Mouse (Mus musculus): ENCODE results near the gene Nlrp14. TPM values are rescaled to one million over a fixed set of nuclear protein-coding genes. Genes with fewer than 3 reads are reported as not detected.

Nlrp14 gene
- total and polyA plus RNA-seq, 3 experiments, result 0.05 TPM; not detected in 2

- ATAC-seq (ENCODE audit: extremely low read depth, insufficient number of reproducible peaks, low FRiP score, poor library complexity, severe bottlenecking) (no peak), DNase-seq (ENCODE audit: low spot score) (no peak)
- no peak overlapping the region; the same call in 1 of the 2 replicates for H3K4me3 ChIP-seq (ENCODE audit: low read depth, low read length)
- H3K27me3 ChIP-seq (ENCODE audit: insufficient read depth, low read length), result no peaks in the 10 kb centered on the region
- H3K36me3 ChIP-seq (replicated peaks), result no peaks in the 10 kb centered on the region
- peaks cover 15% of the 10 kb centered on the region for H3K9me3 ChIP-seq (replicated peaks)
- H3K4me1 ChIP-seq (ENCODE audit: insufficient read depth, low read depth, low read length), result no peaks in the 10 kb centered on the region
- no peak for TF ChIP-seq GATA2 (IDR thresholded peaks at IDR 0.05; ENCODE audit: borderline replicate concordance, low read depth, low read length)
- TF ChIP-seq POLR2AphosphoS5 (IDR thresholded peaks at IDR 0.05; ENCODE audit: insufficient replicate concordance, low read depth, low read length), result no peak
- no peak for TF ChIP-seq CTCF (IDR thresholded peaks at IDR 0.05; ENCODE audit: low read depth, low read length)
- no peak for TF ChIP-seq GATA1 (IDR thresholded peaks at IDR 0.05; ENCODE audit: borderline replicate concordance, low read length)
- TF ChIP-seq TAL1 (conservative IDR thresholded peaks at IDR 0.05; ENCODE audit: low read depth, low read length), result no peak
Measured at GRCm38 (mm10) chr7:107210126-107210576, 43.4 kb downstream of the Nlrp14 start.

- no peaks in the 10 kb centered on the region for H3K36me3 ChIP-seq (replicated peaks)
- no peaks in the 10 kb centered on the region for H3K9me3 ChIP-seq (replicated peaks)
- H3K27me3 ChIP-seq (ENCODE audit: insufficient read depth, low read length), result no peaks in the 10 kb centered on the region
- ATAC-seq (ENCODE audit: extremely low read depth, insufficient number of reproducible peaks, low FRiP score, poor library complexity, severe bottlenecking) (no peak), DNase-seq (ENCODE audit: low spot score) (no peak)
- no peaks in the 10 kb centered on the region for H3K4me1 ChIP-seq (ENCODE audit: insufficient read depth, low read depth, low read length)
- no peak overlapping the region for H3K4me3 ChIP-seq (ENCODE audit: low read depth, low read length)
- TF ChIP-seq GATA2 (IDR thresholded peaks at IDR 0.05; ENCODE audit: borderline replicate concordance, low read depth, low read length), result no peak
- TF ChIP-seq POLR2AphosphoS5 (IDR thresholded peaks at IDR 0.05; ENCODE audit: insufficient replicate concordance, low read depth, low read length), result no peak
- TF ChIP-seq TAL1 (conservative IDR thresholded peaks at IDR 0.05; ENCODE audit: low read depth, low read length), result no peak
- no peak for TF ChIP-seq CTCF (IDR thresholded peaks at IDR 0.05; ENCODE audit: low read depth, low read length)
- no peak for TF ChIP-seq GATA1 (IDR thresholded peaks at IDR 0.05; ENCODE audit: borderline replicate concordance, low read length)
Measured at GRCm38 (mm10) chr7:107215723-107216122, 48.9 kb downstream of the Nlrp14 start.

GRCm38 (mm10) chr7:107216845-107217244 lies 50.1 kb downstream of the Nlrp14 start:
- H3K4me3 ChIP-seq (ENCODE audit: low read depth, low read length), result no peak overlapping the region

GRCm38 (mm10) chr7:107236854-107237253 lies 70.1 kb downstream of the Nlrp14 start:
- H3K9me3 ChIP-seq (replicated peaks), result no peaks in the 10 kb centered on the region
- H3K4me1 ChIP-seq (ENCODE audit: insufficient read depth, low read depth, low read length), result no peaks in the 10 kb centered on the region
- TF ChIP-seq GATA2 (IDR thresholded peaks at IDR 0.05; ENCODE audit: borderline replicate concordance, low read depth, low read length), result no peak
- TF ChIP-seq CTCF (IDR thresholded peaks at IDR 0.05; ENCODE audit: low read depth, low read length), result no peak
- no peak for TF ChIP-seq GATA1 (IDR thresholded peaks at IDR 0.05; ENCODE audit: borderline replicate concordance, low read length)
- TF ChIP-seq POLR2AphosphoS5 (IDR thresholded peaks at IDR 0.05; ENCODE audit: insufficient replicate concordance, low read depth, low read length), result no peak
- TF ChIP-seq TAL1 (conservative IDR thresholded peaks at IDR 0.05; ENCODE audit: low read depth, low read length), result no peak
- no peaks in the 10 kb centered on the region for H3K36me3 ChIP-seq (replicated peaks)
- DNase-seq (ENCODE audit: low spot score) (no peak), ATAC-seq (ENCODE audit: extremely low read depth, insufficient number of reproducible peaks, low FRiP score, poor library complexity, severe bottlenecking) (no peak)
- H3K4me3 ChIP-seq (ENCODE audit: low read depth, low read length), result no peak overlapping the region
- H3K27me3 ChIP-seq (ENCODE audit: insufficient read depth, low read length), result no peaks in the 10 kb centered on the region

More at GRCm38 (mm10) chr7:107216845-107217244, 50.1 kb downstream of the Nlrp14 start:
- Histone ChIP-seq H3K27me3 (ENCODE audit: insufficient read depth, low read length) (no peaks in the 10 kb centered on the region), H3K4me1 (ENCODE audit: insufficient read depth, low read depth, low read length) (no peaks in the 10 kb centered on the region), H3K9me3 (replicated peaks) (no peaks in the 10 kb centered on the region), H3K36me3 (replicated peaks) (no peaks in the 10 kb centered on the region)
- TF ChIP-seq GATA2 (IDR thresholded peaks at IDR 0.05; ENCODE audit: borderline replicate concordance, low read depth, low read length) (no peak), CTCF (IDR thresholded peaks at IDR 0.05; ENCODE audit: low read depth, low read length) (no peak), TAL1 (conservative IDR thresholded peaks at IDR 0.05; ENCODE audit: low read depth, low read length) (no peak), POLR2AphosphoS5 (IDR thresholded peaks at IDR 0.05; ENCODE audit: insufficient replicate concordance, low read depth, low read length) (no peak), GATA1 (IDR thresholded peaks at IDR 0.05; ENCODE audit: borderline replicate concordance, low read length) (no peak)
- no peak for DNase-seq (ENCODE audit: low spot score)
- ATAC-seq (ENCODE audit: extremely low read depth, insufficient number of reproducible peaks, low FRiP score, poor library complexity, severe bottlenecking), result peak; percentile 34; the same call in 1 of the 2 replicates

GRCm38 (mm10) chr7:107237498-107237897 lies 70.7 kb downstream of the Nlrp14 start:
- H3K4me3 ChIP-seq (ENCODE audit: low read depth, low read length), result no peak overlapping the region
- ATAC-seq (ENCODE audit: extremely low read depth, insufficient number of reproducible peaks, low FRiP score, poor library complexity, severe bottlenecking), result no peak
- H3K36me3 ChIP-seq (replicated peaks), result no peaks in the 10 kb centered on the region
- no peaks in the 10 kb centered on the region for H3K9me3 ChIP-seq (replicated peaks)
- no peak for DNase-seq (ENCODE audit: low spot score)
- TF ChIP-seq GATA1 (IDR thresholded peaks at IDR 0.05; ENCODE audit: borderline replicate concordance, low read length) (no peak), TAL1 (conservative IDR thresholded peaks at IDR 0.05; ENCODE audit: low read depth, low read length) (no peak), CTCF (IDR thresholded peaks at IDR 0.05; ENCODE audit: low read depth, low read length) (no peak), POLR2AphosphoS5 (IDR thresholded peaks at IDR 0.05; ENCODE audit: insufficient replicate concordance, low read depth, low read length) (no peak), GATA2 (IDR thresholded peaks at IDR 0.05; ENCODE audit: borderline replicate concordance, low read depth, low read length) (no peak)
- no peaks in the 10 kb centered on the region for H3K27me3 ChIP-seq (ENCODE audit: insufficient read depth, low read length)
- no peaks in the 10 kb centered on the region for H3K4me1 ChIP-seq (ENCODE audit: insufficient read depth, low read depth, low read length)

- Histone ChIP-seq H3K4me3 (ENCODE audit: low read depth, low read length) (no peak overlapping the region), H3K27me3 (ENCODE audit: insufficient read depth, low read length) (no peaks in the 10 kb centered on the region), H3K9me3 (replicated peaks) (no peaks in the 10 kb centered on the region), H3K36me3 (replicated peaks) (no peaks in the 10 kb centered on the region), H3K4me1 (ENCODE audit: insufficient read depth, low read depth, low read length) (no peaks in the 10 kb centered on the region)
- TF ChIP-seq TAL1 (conservative IDR thresholded peaks at IDR 0.05; ENCODE audit: low read depth, low read length) (no peak), GATA1 (IDR thresholded peaks at IDR 0.05; ENCODE audit: borderline replicate concordance, low read length) (no peak), CTCF (IDR thresholded peaks at IDR 0.05; ENCODE audit: low read depth, low read length) (no peak), POLR2AphosphoS5 (IDR thresholded peaks at IDR 0.05; ENCODE audit: insufficient replicate concordance, low read depth, low read length) (no peak), GATA2 (IDR thresholded peaks at IDR 0.05; ENCODE audit: borderline replicate concordance, low read depth, low read length) (no peak)
- ATAC-seq (ENCODE audit: extremely low read depth, insufficient number of reproducible peaks, low FRiP score, poor library complexity, severe bottlenecking) (no peak), DNase-seq (ENCODE audit: low spot score) (no peak)
Measured at GRCm38 (mm10) chr7:107241371-107241883, 74.6 kb downstream of the Nlrp14 start.

Other genes starting within 250 kb of the Nlrp14 start
- gene Olfr709-ps1, start 234.8 kb upstream of the Nlrp14 start, total RNA-seq (2014; fragmentation: Nextera tagmentation), result not detected in 2 replicates
- gene Olfr709-ps1, start 234.8 kb upstream of the Nlrp14 start, total RNA-seq (2017), result 0.05 and 0.06 TPM in 2 replicates
- not detected in 2 replicates for gene Olfr709-ps1, start 234.8 kb upstream of the Nlrp14 start, polyA plus RNA-seq (2012)
- not detected in 2 replicates for gene Olfr710, start 218.7 kb upstream of the Nlrp14 start, total RNA-seq (2014; fragmentation: Nextera tagmentation)
- not detected in 2 replicates for gene Olfr710, start 218.7 kb upstream of the Nlrp14 start, total RNA-seq (2017)
- gene Olfr710, start 218.7 kb upstream of the Nlrp14 start, polyA plus RNA-seq (2012), result not detected in 2 replicates
- gene Olfr6, start 203.1 kb upstream of the Nlrp14 start, total RNA-seq (2014; fragmentation: Nextera tagmentation), result not detected in 2 replicates
- 0.12 and 0.22 TPM in 2 replicates for gene Olfr6, start 203.1 kb upstream of the Nlrp14 start, total RNA-seq (2017)
- gene Olfr6, start 203.1 kb upstream of the Nlrp14 start, polyA plus RNA-seq (2012), result not detected in 2 replicates
- gene Olfr711, start 191.5 kb upstream of the Nlrp14 start, total RNA-seq (2014; fragmentation: Nextera tagmentation), result not detected in 2 replicates
- under 0.01 and 0.11 TPM in 2 replicates for gene Olfr711, start 191.5 kb upstream of the Nlrp14 start, total RNA-seq (2017)
- gene Olfr711, start 191.5 kb upstream of the Nlrp14 start, polyA plus RNA-seq (2012), result not detected in 2 replicates
- not detected in 2 replicates for gene Olfr2, start 160.9 kb upstream of the Nlrp14 start, total RNA-seq (2014; fragmentation: Nextera tagmentation)
- 0.06 TPM in 1 of 2 replicates, not detected in the other for gene Olfr2, start 160.9 kb upstream of the Nlrp14 start, total RNA-seq (2017)
- gene Olfr2, start 160.9 kb upstream of the Nlrp14 start, polyA plus RNA-seq (2012), result not detected in 2 replicates
- not detected in 2 replicates for gene Olfr713, start 135.8 kb upstream of the Nlrp14 start, total RNA-seq (2014; fragmentation: Nextera tagmentation)
- 0.05 and 0.12 TPM in 2 replicates for gene Olfr713, start 135.8 kb upstream of the Nlrp14 start, total RNA-seq (2017)
- gene Olfr713, start 135.8 kb upstream of the Nlrp14 start, polyA plus RNA-seq (2012), result not detected in 2 replicates
- not detected in 2 replicates for gene Olfr714, start 96.0 kb upstream of the Nlrp14 start, total RNA-seq (2014; fragmentation: Nextera tagmentation)
- 0.11 and 0.46 TPM in 2 replicates for gene Olfr714, start 96.0 kb upstream of the Nlrp14 start, total RNA-seq (2017)
- gene Olfr714, start 96.0 kb upstream of the Nlrp14 start, polyA plus RNA-seq (2012), result not detected in 2 replicates
- gene Olfr17, start 73.8 kb upstream of the Nlrp14 start, total RNA-seq (2014; fragmentation: Nextera tagmentation), result not detected in 2 replicates
- 0.06 and 0.11 TPM in 2 replicates for gene Olfr17, start 73.8 kb upstream of the Nlrp14 start, total RNA-seq (2017)
- gene Olfr17, start 73.8 kb upstream of the Nlrp14 start, polyA plus RNA-seq (2012), result not detected in 2 replicates
- gene Olfr715b, start 56.6 kb upstream of the Nlrp14 start, total RNA-seq (2014; fragmentation: Nextera tagmentation), result not detected in 2 replicates
- 0.12 TPM in 1 of 2 replicates, not detected in the other for gene Olfr715b, start 56.6 kb upstream of the Nlrp14 start, total RNA-seq (2017)
- not detected in 2 replicates for gene Olfr715b, start 56.6 kb upstream of the Nlrp14 start, polyA plus RNA-seq (2012)
- gene Olfr715, start 35.9 kb upstream of the Nlrp14 start, total RNA-seq (2014; fragmentation: Nextera tagmentation), result not detected in 2 replicates
- not detected in 2 replicates for gene Olfr715, start 35.9 kb upstream of the Nlrp14 start, total RNA-seq (2017)
- not detected in 2 replicates for gene Olfr715, start 35.9 kb upstream of the Nlrp14 start, polyA plus RNA-seq (2012)
- gene Olfr716, start 28.7 kb upstream of the Nlrp14 start, total RNA-seq (2014; fragmentation: Nextera tagmentation), result not detected in 2 replicates
- 0.05 TPM in 1 of 2 replicates, not detected in the other for gene Olfr716, start 28.7 kb upstream of the Nlrp14 start, total RNA-seq (2017)
- not detected in 2 replicates for gene Olfr716, start 28.7 kb upstream of the Nlrp14 start, polyA plus RNA-seq (2012)
- not detected in 2 replicates for gene Rbmxl2, start 42.5 kb downstream of the Nlrp14 start, total RNA-seq (2014; fragmentation: Nextera tagmentation)
- gene Rbmxl2, start 42.5 kb downstream of the Nlrp14 start, total RNA-seq (2017), result not detected in 2 replicates
- gene Rbmxl2, start 42.5 kb downstream of the Nlrp14 start, polyA plus RNA-seq (2012), result not detected in 2 replicates
- not detected in 2 replicates for gene Syt9, start 203.7 kb downstream of the Nlrp14 start, total RNA-seq (2014; fragmentation: Nextera tagmentation)
- 0.05 TPM in 1 of 2 replicates, not detected in the other for gene Syt9, start 203.7 kb downstream of the Nlrp14 start, total RNA-seq (2017)
- not detected in 2 replicates for gene Syt9, start 203.7 kb downstream of the Nlrp14 start, polyA plus RNA-seq (2012)

All from G1E (cell line).